Mouse (Mus musculus): ENCODE results near the gene Meltf. TPM values are rescaled to one million over a fixed set of nuclear protein-coding genes. Genes with fewer than 3 reads are reported as not detected.
A peak's percentile ranks its signal among the peaks of the same experiment; 100 is the strongest.

Meltf gene
- total and polyA plus RNA-seq, 3 experiments, result not detected

DNA sequence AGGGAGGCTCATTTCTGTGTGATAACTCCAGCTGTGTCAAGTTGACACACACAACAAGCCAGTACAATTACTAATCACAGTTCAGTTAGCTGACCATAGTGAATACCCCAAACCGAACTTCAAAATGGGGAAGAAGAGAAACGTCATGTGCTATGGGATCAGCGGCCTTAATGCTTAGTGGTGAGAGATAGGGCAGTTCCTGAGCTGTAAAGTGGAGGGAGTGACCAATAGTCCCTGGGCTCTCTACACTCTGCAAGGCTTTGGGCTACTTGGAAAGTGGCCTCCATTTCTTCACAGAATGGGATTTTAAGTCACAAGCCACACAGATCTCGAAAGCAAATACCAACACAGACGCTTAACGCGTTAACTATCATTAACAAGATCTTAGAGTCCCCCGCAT is 68.7 kb downstream of the Meltf start:
- Histone ChIP-seq H3K79me2 (ENCODE audit: control insufficient read depth, insufficient read depth, low read length, poor library complexity) (peaks cover 60% of the 10 kb centered on the region), H3K27ac (ENCODE audit: control insufficient read depth, low read depth, low read length) (peak overlapping the region; percentile 32), H3K4me1 (ENCODE audit: control insufficient read depth in 1 of 2, insufficient read depth in 2 of 2, low read length in 2 of 2) (peaks cover 4 to 9% of the 10 kb centered on the region in 2 experiments; a peak in 3 of 4 replicates), H3K36me3 (ENCODE audit: control insufficient read depth in 1 of 2, insufficient read depth in 2 of 2, low read length in 2 of 2) (peaks cover 2 to 13% of the 10 kb centered on the region in 2 experiments; a peak in 3 of 4 replicates), H3K9me3 (replicated peaks; ENCODE audit: insufficient read depth, low read length) (no peaks in the 10 kb centered on the region), H3K27me3 (ENCODE audit: control insufficient read depth in 1 of 2, insufficient read depth in 2 of 2, low read length in 2 of 2) (no peaks in the 10 kb centered on the region), H3K4me3 (ENCODE audit: control insufficient read depth in 1 of 2, insufficient read depth in 1 of 2, low read depth in 2 of 2, low read length in 2 of 2) (peak overlapping the region; percentile 85 to 90), H3K9ac (ENCODE audit: control insufficient read depth, low read depth, low read length, poor library complexity, severe bottlenecking) (peak overlapping the region; percentile 90)
- TF ChIP-seq TCF12 (IDR thresholded peaks at IDR 0.05; ENCODE audit: low read depth, low read length), result no peak
- 0 out of 2 replicates have a peak, but pooled peaks have one; percentile 13 for TF ChIP-seq JUND (IDR thresholded peaks at IDR 0.05; ENCODE audit: low read depth, low read length)
- 0 out of 2 replicates have a peak, but pooled peaks have one; percentile 7 for TF ChIP-seq ETS1 (IDR thresholded peaks at IDR 0.05; ENCODE audit: low read depth, low read length)
- TF ChIP-seq EP300 (IDR thresholded peaks at IDR 0.05; ENCODE audit: low read depth in 1 of 2, low read length in 2 of 2), result peak in 1 of 2 experiments; percentile 21; a peak in 1 of 4 replicates
- no peak for TF ChIP-seq CTCF (IDR thresholded peaks at IDR 0.05 in 2 of 3, conservative IDR thresholded peaks at IDR 0.05 in 1 of 3; ENCODE audit: control insufficient read depth in 1 of 3, insufficient read depth in 1 of 3, low read depth in 2 of 3, low read length in 3 of 3, poor library complexity in 1 of 3, severe bottlenecking in 1 of 3)
- TF ChIP-seq CHD1 (IDR thresholded peaks at IDR 0.05; ENCODE audit: low read depth, low read length), result 0 out of 2 replicates have a peak, but pooled peaks have one; percentile 47
- TF ChIP-seq USF1 (IDR thresholded peaks at IDR 0.05; ENCODE audit: low read depth, low read length), result 0 out of 2 replicates have a peak, but pooled peaks have one; percentile 5
- no peak for TF ChIP-seq BHLHE40 (IDR thresholded peaks at IDR 0.05; ENCODE audit: borderline replicate concordance, low read depth, low read length)
- TF ChIP-seq KAT2A (conservative IDR thresholded peaks at IDR 0.05; ENCODE audit: low read depth, low read length), result no peak
- no peak for TF ChIP-seq POLR2AphosphoS5 (IDR thresholded peaks at IDR 0.05; ENCODE audit: borderline replicate concordance, low read depth, low read length)
- TF ChIP-seq TBP (IDR thresholded peaks at IDR 0.05; ENCODE audit: low read depth, low read length), result 0 out of 2 replicates have a peak, but pooled peaks have one; percentile 15
- TF ChIP-seq SIN3A (IDR thresholded peaks at IDR 0.05; ENCODE audit: low read length), result no peak
- no peak; the same call in 1 of the 2 replicates for TF ChIP-seq MYC (IDR thresholded peaks at IDR 0.05; ENCODE audit: low read depth, low read length)
- no peak for TF ChIP-seq RCOR1 (IDR thresholded peaks at IDR 0.05; ENCODE audit: low read depth, low read length)
- TF ChIP-seq E2F4 (IDR thresholded peaks at IDR 0.05; ENCODE audit: borderline replicate concordance, low read depth, low read length), result no peak
- TF ChIP-seq MAZ (IDR thresholded peaks at IDR 0.05; ENCODE audit: low read depth, low read length), result no peak
- TF ChIP-seq ZNF384 (IDR thresholded peaks at IDR 0.05; ENCODE audit: low read depth, low read length), result no peak
- no peak for TF ChIP-seq ZMIZ1 (IDR thresholded peaks at IDR 0.05; ENCODE audit: low read depth, low read length)
- DNase-seq (ENCODE audit: low read depth, low spot score), result peak; percentile 67

GRCm38 (mm10) chr16:31947901-31948316 is 69.3 kb downstream of the Meltf start:
- Histone ChIP-seq H3K9ac (ENCODE audit: control insufficient read depth, low read depth, low read length, poor library complexity, severe bottlenecking) (peak overlapping the region; percentile 90), H3K79me2 (ENCODE audit: control insufficient read depth, insufficient read depth, low read length, poor library complexity) (peaks cover 63% of the 10 kb centered on the region), H3K9me3 (replicated peaks; ENCODE audit: insufficient read depth, low read length) (no peaks in the 10 kb centered on the region), H3K4me3 (ENCODE audit: control insufficient read depth in 1 of 2, insufficient read depth in 1 of 2, low read depth in 2 of 2, low read length in 2 of 2) (peak overlapping the region; percentile 85 to 90), H3K27ac (ENCODE audit: control insufficient read depth, low read depth, low read length) (peak overlapping the region; percentile 32), H3K4me1 (ENCODE audit: control insufficient read depth in 1 of 2, insufficient read depth in 2 of 2, low read length in 2 of 2) (peaks cover 4 to 9% of the 10 kb centered on the region in 2 experiments; a peak in 3 of 4 replicates), H3K27me3 (ENCODE audit: control insufficient read depth in 1 of 2, insufficient read depth in 2 of 2, low read length in 2 of 2) (no peaks in the 10 kb centered on the region), H3K36me3 (ENCODE audit: control insufficient read depth in 1 of 2, insufficient read depth in 2 of 2, low read length in 2 of 2) (peaks cover 2 to 13% of the 10 kb centered on the region in 2 experiments; a peak in 3 of 4 replicates)
- DNase-seq (ENCODE audit: low read depth, low spot score), result peak; percentile 58
- TF ChIP-seq E2F4 (IDR thresholded peaks at IDR 0.05; ENCODE audit: borderline replicate concordance, low read depth, low read length) (no peak), TAL1 (IDR thresholded peaks at IDR 0.05; ENCODE audit: low read length) (no peak), SMC3 (IDR thresholded peaks at IDR 0.05; ENCODE audit: low read depth, low read length) (no peak), NELFE (IDR thresholded peaks at IDR 0.05; ENCODE audit: low read depth, low read length) (no peak), UBTF (IDR thresholded peaks at IDR 0.05; ENCODE audit: borderline replicate concordance, insufficient read depth, low read depth, low read length) (no peak), USF1 (IDR thresholded peaks at IDR 0.05; ENCODE audit: low read depth, low read length) (no peak), BHLHE40 (IDR thresholded peaks at IDR 0.05; ENCODE audit: borderline replicate concordance, low read depth, low read length) (no peak), HCFC1 (IDR thresholded peaks at IDR 0.05; ENCODE audit: low read depth, low read length) (no peak), ZKSCAN1 (IDR thresholded peaks at IDR 0.05; ENCODE audit: low read depth, low read length) (no peak)
